Mouse (Mus musculus) R1 (cell line): ENCODE measurements at regions not wholly inside any gene's neighbourhood (a gene's known extent, or its start where the extent isn't known, plus 50 kb on each side); places are given as distances from the start of the nearest gene placed in this dataset.

Source experiments
- DNase-seq: peaks from one replicate; pipeline ENCODE4 v3.0.0-alpha.2; 2018; ENCODE audit warnings: low read depth, low spot score

- DNase-seq = no peak
These were observed 209.5 kb downstream of the Mreg start for GRCm38 (mm10) chr1:72002471-72003116.

GRCm38 (mm10) chr1:72000741-72001140 lies 211.4 kb downstream of the Mreg start:
- no peak for DNase-seq

GRCm38 (mm10) chr1:71996828-71997227 lies 215.3 kb downstream of the Mreg start:
- no peak for DNase-seq

GRCm38 (mm10) chr1:71996234-71996619 lies 215.9 kb downstream of the Mreg start:
- DNase-seq = peak; percentile 23

GRCm38 (mm10) chr1:71995573-71996233 lies 216.4 kb downstream of the Mreg start:
- DNase-seq = no peak

GRCm38 (mm10) chr1:71990936-71991335 lies 221.2 kb downstream of the Mreg start:
- DNase-seq = no peak

GRCm38 (mm10) chr1:71988086-71988485 lies 224.0 kb downstream of the Mreg start:
- no peak for DNase-seq

- no peak for DNase-seq
These were observed 226.1 kb downstream of the Mreg start for GRCm38 (mm10) chr1:71986047-71986446.

- DNase-seq = no peak
These were observed 228.3 kb downstream of the Mreg start for GRCm38 (mm10) chr1:71983786-71984185.

- DNase-seq = no peak
These were observed 229.5 kb downstream of the Mreg start for GRCm38 (mm10) chr1:71982423-71983262.

GRCm38 (mm10) chr1:71980624-71981023 lies 231.5 kb downstream of the Mreg start:
- no peak for DNase-seq

- DNase-seq = no peak
These were observed 232.8 kb downstream of the Mreg start for GRCm38 (mm10) chr1:71979261-71979660.

GRCm38 (mm10) chr1:71977361-71977760 lies 234.7 kb downstream of the Mreg start:
- no peak for DNase-seq

GRCm38 (mm10) chr1:71974715-71975114 lies 237.4 kb downstream of the Mreg start:
- no peak for DNase-seq

- DNase-seq = no peak
These were observed 240.2 kb downstream of the Mreg start for GRCm38 (mm10) chr1:71971943-71972342.

- no peak for DNase-seq
These were observed 241.3 kb downstream of the Mreg start for GRCm38 (mm10) chr1:71970771-71971170.

- no peak for DNase-seq
These were observed 244.5 kb downstream of the Mreg start for GRCm38 (mm10) chr1:71967574-71968104.

GRCm38 (mm10) chr1:71964450-71965126 lies 247.5 kb downstream of the Mreg start:
- no peak for DNase-seq

- DNase-seq = no peak
These were observed 255.2 kb downstream of the Mreg start for GRCm38 (mm10) chr1:71956940-71957339.

- no peak for DNase-seq
These were observed 256.8 kb downstream of the Mreg start for GRCm38 (mm10) chr1:71955331-71955730.

GRCm38 (mm10) chr1:71953292-71953691 lies 258.8 kb downstream of the Mreg start:
- DNase-seq = peak; percentile 22

- no peak for DNase-seq
These were observed 262.6 kb downstream of the Mreg start for GRCm38 (mm10) chr1:71949549-71949948.
